Mouse (Mus musculus) splenic B cell, adult 2 months (primary cell): ENCODE results near the gene Axin1.
A peak's percentile ranks its signal among the peaks of the same experiment; 100 is the strongest.
"Not testable (repeated sequence)": the region's sequence is repeated elsewhere in the genome, so short reads cannot be mapped to it uniquely, and the experiment has no call there.

ENCODE experiments used
- DNase-seq: peaks from one replicate; pipeline ENCODE4 v3.0.0-alpha.2; 2011; ENCODE audit warnings: low read depth, low spot score
- H3K27me3 ChIP-seq: 2 replicates; pipeline ENCODE4 v1.6.1; 2012; ENCODE audit warnings: mild to moderate bottlenecking, low read length, moderate library complexity, mixed read lengths; ENCODE audit not compliant: control insufficient read depth, poor library complexity, insufficient read depth, severe bottlenecking
- H3K36me3 ChIP-seq: 2 replicates; pipeline ENCODE4 v1.6.1; 2012; ENCODE audit warnings: mild to moderate bottlenecking, low read length, moderate library complexity, mixed read lengths; ENCODE audit not compliant: control insufficient read depth, poor library complexity, insufficient read depth, severe bottlenecking

Axin1 gene

GRCm38 (mm10) chr17:26137106-26137750, 1.3 kb upstream of the Axin1 start:
- H3K36me3 ChIP-seq, result no peaks in the 10 kb centered on the region
- H3K27me3 ChIP-seq, result no peaks in the 10 kb centered on the region
- no peak for DNase-seq

GRCm38 (mm10) chr17:26137751-26138130, 747 bp upstream of the Axin1 start:
- H3K36me3 ChIP-seq, result no peaks in the 10 kb centered on the region

DNA sequence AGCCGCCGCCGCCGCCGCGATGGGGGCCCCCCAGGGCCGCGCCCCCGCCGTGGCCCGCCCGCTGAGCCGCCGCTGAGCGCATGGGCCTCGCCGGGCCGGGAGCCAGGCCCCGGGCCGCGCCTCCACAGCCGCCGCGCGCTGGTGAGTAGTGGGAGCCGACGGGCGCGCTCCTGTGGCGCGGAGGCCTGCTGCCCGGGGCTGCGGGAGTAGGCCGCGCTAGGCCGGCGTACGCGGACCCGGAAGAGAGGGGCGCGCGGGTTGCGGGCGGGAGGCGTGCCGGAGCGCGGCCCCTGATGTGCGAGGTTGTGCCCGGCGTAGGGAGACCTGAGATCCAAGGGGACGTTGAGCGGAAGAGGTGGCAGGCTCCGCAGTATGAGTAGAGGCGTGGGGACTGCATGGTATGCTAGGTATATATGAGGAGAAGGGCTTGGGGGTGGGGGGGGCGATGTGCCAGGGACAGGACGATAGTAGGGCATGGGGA, 453 bp downstream of the Axin1 start:
- no peaks in the 10 kb centered on the region for H3K27me3 ChIP-seq
- no peaks in the 10 kb centered on the region for H3K36me3 ChIP-seq
- peak; percentile 42 for DNase-seq

More at GRCm38 (mm10) chr17:26137751-26138130, 747 bp upstream of the Axin1 start:
- no peak for DNase-seq
- no peaks in the 10 kb centered on the region for H3K27me3 ChIP-seq

DNA sequence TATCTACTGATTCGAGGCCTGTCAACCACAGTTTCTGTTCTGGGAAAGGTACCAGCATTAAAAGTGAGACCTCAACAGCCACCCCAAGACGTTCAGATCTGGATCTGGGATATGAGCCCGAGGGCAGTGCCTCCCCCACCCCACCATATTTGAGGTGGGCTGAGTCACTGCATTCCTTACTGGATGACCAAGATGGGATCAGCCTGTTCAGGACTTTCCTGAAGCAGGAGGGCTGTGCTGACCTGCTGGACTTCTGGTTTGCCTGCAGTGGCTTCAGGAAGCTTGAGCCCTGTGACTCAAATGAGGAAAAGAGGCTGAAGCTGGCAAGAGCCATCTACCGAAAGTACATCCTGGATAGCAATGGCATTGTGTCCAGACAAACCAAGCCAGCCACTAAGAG, 4.3 kb downstream of the Axin1 start:
- DNase-seq, result no peak
- H3K27me3 ChIP-seq, result no peaks in the 10 kb centered on the region
- peaks cover 6% of the 10 kb centered on the region for H3K36me3 ChIP-seq

GRCm38 (mm10) chr17:26143386-26143785, 4.9 kb downstream of the Axin1 start:
- no peak for DNase-seq
- peaks cover 6% of the 10 kb centered on the region for H3K36me3 ChIP-seq

DNA sequence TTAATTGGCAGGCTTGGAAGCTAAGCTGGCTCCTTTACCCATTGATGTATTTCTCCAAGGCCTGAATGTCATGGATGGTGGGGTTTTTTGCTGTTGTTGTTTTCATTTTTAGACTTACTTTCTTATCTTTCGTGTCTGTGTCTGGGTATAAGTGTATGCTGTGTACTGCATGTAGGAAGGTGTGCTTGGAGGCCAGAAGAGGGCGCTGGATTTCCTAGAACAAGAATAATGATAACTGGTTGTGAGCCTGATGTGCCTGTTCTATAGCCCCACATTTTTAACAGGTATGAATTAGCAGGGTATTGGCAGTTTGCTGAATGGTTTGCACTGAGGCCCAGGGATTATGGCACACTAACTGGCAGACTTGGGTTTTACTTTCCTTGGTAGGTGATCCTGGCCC, 10.6 kb downstream of the Axin1 start:
- no peak for DNase-seq
- Histone ChIP-seq H3K36me3 (peaks cover 10% of the 10 kb centered on the region), H3K27me3 (no peaks in the 10 kb centered on the region)

More at GRCm38 (mm10) chr17:26143386-26143785, 4.9 kb downstream of the Axin1 start:
- no peaks in the 10 kb centered on the region for H3K27me3 ChIP-seq

- H3K36me3 ChIP-seq, result peaks cover 8% of the 10 kb centered on the region; the same call in 1 of the 2 replicates
- DNase-seq, result no peak
- H3K27me3 ChIP-seq, result no peaks in the 10 kb centered on the region
Measured at GRCm38 (mm10) chr17:26151886-26152630, 13.6 kb downstream of the Axin1 start.

DNA sequence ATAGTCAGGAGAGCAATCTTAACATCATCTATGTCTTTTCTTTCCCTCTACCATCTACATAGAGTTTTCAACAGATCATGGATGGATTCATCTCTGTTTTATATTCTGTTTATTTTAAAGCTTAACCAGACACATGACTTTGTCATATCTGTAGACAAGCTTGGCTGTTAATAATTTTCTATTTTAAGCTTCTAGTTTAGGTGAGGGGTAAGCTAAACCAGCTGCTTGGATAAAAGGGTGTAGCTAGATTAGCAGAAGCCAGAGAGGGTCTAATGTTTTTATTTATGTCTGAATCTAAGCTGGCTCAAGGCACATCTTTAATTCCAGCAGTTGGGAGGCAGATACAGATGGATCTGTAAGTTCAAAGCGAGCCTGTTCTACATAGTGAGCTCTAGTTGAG, 24.2 kb downstream of the Axin1 start:
- DNase-seq, result no peak
- no peaks in the 10 kb centered on the region for H3K36me3 ChIP-seq
- H3K27me3 ChIP-seq, result no peaks in the 10 kb centered on the region

- Histone ChIP-seq H3K27me3 (no peaks in the 10 kb centered on the region), H3K36me3 (no peaks in the 10 kb centered on the region)
- DNase-seq, result peak; percentile 88
Measured at GRCm38 (mm10) chr17:26168039-26168438, 29.6 kb downstream of the Axin1 start.

DNA sequence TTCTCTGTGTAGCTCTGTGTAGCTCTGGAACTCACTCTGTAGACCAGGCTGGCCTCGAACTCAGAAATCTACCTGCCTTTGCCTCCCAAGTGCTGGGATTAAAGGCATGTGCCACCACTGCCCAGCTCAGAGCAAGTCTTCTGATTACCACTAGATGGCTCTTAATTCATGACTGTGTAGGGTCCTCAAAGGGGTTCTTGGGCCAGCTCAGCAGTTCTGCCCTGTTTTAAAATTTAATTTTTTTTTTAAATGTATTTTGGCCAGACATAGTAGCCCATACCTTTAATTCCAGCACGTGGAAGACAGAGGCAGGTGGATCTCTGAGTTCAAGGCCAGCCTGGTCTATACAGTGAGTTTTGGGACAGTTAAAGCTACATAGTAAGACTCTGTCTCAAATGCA, 36.8 kb downstream of the Axin1 start:
- not testable (repeated sequence) for H3K36me3 ChIP-seq, H3K27me3 ChIP-seq, DNase-seq

DNA sequence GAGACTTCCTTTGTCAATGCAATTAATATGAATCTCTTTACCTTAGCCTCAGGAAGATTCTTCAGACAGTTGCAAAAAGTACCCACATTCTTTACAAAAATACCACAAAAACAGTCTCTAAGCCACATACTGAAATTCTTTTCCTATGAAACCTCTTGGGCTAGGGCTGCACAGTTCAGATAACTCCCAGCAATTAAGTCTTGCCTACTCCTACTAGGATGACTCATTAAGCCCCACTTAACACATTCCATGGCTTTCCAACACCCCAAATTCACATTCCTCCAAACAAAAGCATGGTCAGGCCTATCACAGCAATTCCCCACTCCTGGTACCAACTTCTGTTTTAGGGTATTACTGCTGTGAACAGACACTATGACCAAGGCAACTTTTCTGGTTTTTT, 40.1 kb downstream of the Axin1 start:
- no peak for DNase-seq
- Histone ChIP-seq H3K27me3 (no peaks in the 10 kb centered on the region), H3K36me3 (peaks cover 6% of the 10 kb centered on the region)

DNA sequence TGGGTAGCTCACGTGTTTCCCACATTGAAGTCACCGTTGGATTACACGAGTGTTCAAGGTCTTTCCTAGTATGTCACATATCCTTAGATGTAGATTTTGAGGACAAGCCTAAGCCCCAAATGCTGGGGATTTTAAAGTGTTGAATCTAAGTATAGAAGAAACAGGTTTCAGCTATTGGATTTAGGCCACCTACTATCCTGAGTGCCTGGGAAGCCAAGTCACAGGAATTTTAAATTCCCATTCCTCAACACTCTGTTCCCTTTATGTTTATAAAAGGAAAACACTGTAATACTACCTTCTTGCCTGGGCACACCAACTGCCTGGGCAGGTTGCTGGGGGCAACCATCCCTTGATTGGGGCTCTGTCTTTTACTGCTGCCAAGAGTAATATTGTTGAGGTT, 42.7 kb downstream of the Axin1 start:
- H3K27me3 ChIP-seq, result no peaks in the 10 kb centered on the region
- no peak for DNase-seq
- H3K36me3 ChIP-seq, result peaks cover 5% of the 10 kb centered on the region

DNA sequence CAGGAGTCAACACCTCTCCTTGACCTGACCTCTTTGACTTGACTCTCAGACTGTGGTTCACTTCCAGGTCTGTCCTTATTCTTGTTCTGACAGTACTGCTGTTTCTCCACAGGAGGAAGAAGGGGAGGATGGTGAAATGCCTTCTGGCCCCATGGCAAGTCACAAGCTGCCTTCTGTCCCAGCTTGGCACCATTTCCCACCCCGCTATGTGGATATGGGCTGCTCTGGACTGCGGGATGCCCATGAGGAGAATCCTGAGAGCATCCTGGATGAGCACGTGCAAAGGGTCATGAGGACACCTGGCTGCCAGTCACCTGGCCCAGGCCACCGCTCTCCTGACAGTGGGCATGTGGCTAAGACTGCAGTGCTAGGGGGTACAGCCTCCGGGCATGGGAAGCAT, 49.1 kb downstream of the Axin1 start:
- H3K36me3 ChIP-seq, result peaks cover 1% of the 10 kb centered on the region
- no peaks in the 10 kb centered on the region for H3K27me3 ChIP-seq
- no peak for DNase-seq

DNA sequence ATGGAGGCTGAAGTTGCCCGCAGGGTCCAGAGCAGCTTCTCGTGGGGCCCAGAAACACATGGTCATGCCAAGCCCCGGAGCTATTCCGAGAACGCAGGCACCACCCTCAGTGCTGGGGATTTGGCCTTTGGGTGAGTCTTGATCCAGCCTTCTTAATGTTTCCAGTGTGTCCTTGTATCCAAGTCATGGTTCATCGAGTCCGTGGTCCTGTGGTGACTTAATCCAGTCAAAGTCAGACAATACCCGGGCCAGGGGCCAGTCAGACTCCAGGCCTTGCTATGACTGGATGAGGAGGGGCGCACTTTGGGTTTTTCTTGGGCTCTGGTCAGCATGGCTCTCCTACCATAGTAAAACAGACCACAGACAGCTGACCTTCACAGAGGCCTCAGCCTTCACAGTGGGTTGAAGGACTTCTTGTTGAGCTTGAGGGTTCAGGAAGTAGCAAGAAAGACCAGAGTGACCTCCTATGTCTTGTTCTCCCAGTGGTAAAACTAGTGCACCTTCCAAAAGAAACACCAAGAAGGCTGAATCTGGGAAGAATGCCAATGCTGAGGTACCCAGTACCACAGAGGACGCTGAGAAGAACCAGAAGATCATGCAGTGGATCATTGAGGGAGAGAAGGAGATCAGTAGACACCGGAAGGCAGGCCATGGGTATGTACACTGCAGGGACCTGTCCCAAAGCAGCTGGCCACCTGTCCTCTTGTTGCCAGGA, 49.8 kb downstream of the Axin1 start:
- peaks cover 3% of the 10 kb centered on the region for H3K36me3 ChIP-seq
- DNase-seq, result no peak
- H3K27me3 ChIP-seq, result no peaks in the 10 kb centered on the region

- not testable (repeated sequence) for H3K36me3 ChIP-seq, H3K27me3 ChIP-seq
- DNase-seq, result peak; percentile 48
Measured at GRCm38 (mm10) chr17:26191486-26191885, 53.0 kb downstream of the Axin1 start.
